Comparison of ENCODE assay signal across 19 mouse cellular contexts in genomic region chr6:39072664-39073063, GRCm38 (mm10). TPM values are rescaled to one million over a fixed set of nuclear protein-coding genes. Genes with fewer than 3 reads are reported as not detected.
DNase-seq lines count a peak whose midpoint lies in the region; ATAC-seq and TF ChIP-seq lines count a peak whose summit lies in the region.
"Had no signal": no experiment of that assay in that cellular context is flagged by ENCODE, and none has a peak within 500 bp of the region (broad histone marks: within the 10 kb centered on the region; RNA-seq: fewer than 3 reads in every experiment).

No protein-coding gene starts in this region.

- no peak for DNase-seq in forebrain, postnatal 0 days
- DNase-seq in layer of hippocampus, adult 11-12 months (ENCODE audit: low spot score) = peak; percentile 19
- DNase-seq in layer of hippocampus, postnatal 10 days (ENCODE audit: low spot score in 2 of 2) = no peak
- peak; percentile 60 for DNase-seq in 3T3-L1 (ENCODE audit: low read depth, low spot score)
- peak; percentile 13 for DNase-seq in forelimb bud, embryonic 11.5 days (ENCODE audit: low read depth, low spot score)
- no peak for DNase-seq in cerebellum, adult 11 months
- no peak for DNase-seq in spleen, postnatal 4 days (ENCODE audit: low spot score in 2 of 2)
- DNase-seq: B cell, adult 2 months; cerebellum, adult 9-11 months; lung, adult 18-20 months; lung, postnatal 36 days; right cerebral cortex, postnatal 4 days; thymus, adult 2 months had no signal

- H3K36me3 ChIP-seq in forebrain, postnatal 0 days (ENCODE audit: insufficient read depth) = no peaks in the 10 kb centered on the region
- H3K36me3 ChIP-seq in forebrain, embryonic 12.5 days (replicated peaks) = no peaks in the 10 kb centered on the region
- H3K36me3 ChIP-seq: embryonic facial prominence, embryonic 12.5 days; hindbrain, embryonic 12.5 days; limb, embryonic 15.5 days; midbrain, embryonic 13.5 days had no signal

- 0 out of 2 replicates have a peak overlapping the region, but pooled peaks have one; percentile 14 for H3K9ac ChIP-seq in forebrain, postnatal 0 days
- H3K9ac ChIP-seq in forebrain, embryonic 12.5 days = no peak overlapping the region
- H3K9ac ChIP-seq: embryonic facial prominence, embryonic 12.5 days; hindbrain, embryonic 12.5 days; limb, embryonic 15.5 days; midbrain, embryonic 13.5 days had no signal

- TF ChIP-seq CTCF in forebrain, postnatal 0 days (IDR thresholded peaks at IDR 0.05; ENCODE audit: low read depth) = no peak

- no peak overlapping the region for H3K4me3 ChIP-seq in forebrain, postnatal 0 days (ENCODE audit: low read depth, low read length)
- no peak overlapping the region for H3K4me3 ChIP-seq in forebrain, embryonic 12.5 days (replicated peaks)
- H3K4me3 ChIP-seq: embryonic facial prominence, embryonic 12.5 days; hindbrain, embryonic 12.5 days; limb, embryonic 15.5 days; midbrain, embryonic 13.5 days had no signal

- no peaks in the 10 kb centered on the region for H3K4me1 ChIP-seq in forebrain, postnatal 0 days (ENCODE audit: insufficient read depth)
- H3K4me1 ChIP-seq in forebrain, embryonic 12.5 days = peaks cover 12% of the 10 kb centered on the region; the same call in 1 of the 2 replicates
- H3K4me1 ChIP-seq: limb, embryonic 15.5 days had no signal

- H3K27ac ChIP-seq in forebrain, postnatal 0 days (ENCODE audit: low read depth, low read length) = no peak overlapping the region
- H3K27ac ChIP-seq in forebrain, embryonic 12.5 days = no peak overlapping the region
- H3K27ac ChIP-seq: embryonic facial prominence, embryonic 12.5 days; hindbrain, embryonic 12.5 days; limb, embryonic 15.5 days; midbrain, embryonic 13.5 days had no signal

- no peaks in the 10 kb centered on the region for H3K27me3 ChIP-seq in forebrain, postnatal 0 days (ENCODE audit: insufficient read depth, low read length)
- no peaks in the 10 kb centered on the region for H3K27me3 ChIP-seq in forebrain, embryonic 12.5 days
- H3K27me3 ChIP-seq: embryonic facial prominence, embryonic 12.5 days; hindbrain, embryonic 12.5 days; limb, embryonic 15.5 days; midbrain, embryonic 13.5 days had no signal

- 39% methylated on average over 5 of the region's 5 CpGs for WGBS in forebrain, postnatal 0 days
- 75% methylated on average over 5 of the region's 5 CpGs for WGBS in forebrain, embryonic 12.5 days

- no peak overlapping the region for H3K4me2 ChIP-seq in forebrain, postnatal 0 days (ENCODE audit: low read depth)
- no peak overlapping the region for H3K4me2 ChIP-seq in forebrain, embryonic 12.5 days
- H3K4me2 ChIP-seq: embryonic facial prominence, embryonic 12.5 days; hindbrain, embryonic 12.5 days; limb, embryonic 15.5 days; midbrain, embryonic 13.5 days had no signal

- no peak for ATAC-seq in forebrain, postnatal 0 days
- no peak for ATAC-seq in forebrain, embryonic 12.5 days (ENCODE audit: low FRiP score)
- ATAC-seq: intestine, postnatal 0 days; midbrain, embryonic 13.5 days had no signal

- H3K9me3 ChIP-seq in forebrain, postnatal 0 days (ENCODE audit: low read length) = no peaks in the 10 kb centered on the region
- H3K9me3 ChIP-seq in forebrain, embryonic 12.5 days = no peaks in the 10 kb centered on the region
- H3K9me3 ChIP-seq: embryonic facial prominence, embryonic 12.5 days; hindbrain, embryonic 12.5 days; limb, embryonic 15.5 days; midbrain, embryonic 13.5 days had no signal

RNA-seq across cellular contexts. Expression of gene Parp12, which starts 45.5 kb away (rescaled TPM):
- total RNA-seq in forebrain, postnatal 0 days (2014; rRNA removed) = 6.4 and 8.1 TPM in 2 replicates
- 2.9 and 3.6 TPM in 2 replicates for polyA plus RNA-seq in forebrain, postnatal 0 days (2015; fragmentation: Nextera tagmentation; extraction: Ambion mirVana)
- polyA plus RNA-seq in forebrain, embryonic 12.5 days (2016; fragmentation: Nextera tagmentation; extraction: Ambion mirVana) = 3.1 and 3.6 TPM in 2 replicates
- 1 to 10 TPM; 5.5 to 5.7 TPM for total RNA-seq in layer of hippocampus, postnatal 10 days (2021)

Comparison
In these comparisons a context has a peak if more than half of its experiments do, and no peak if none do; other contexts are left out.
1. DNase-seq: peak in layer of hippocampus, adult 11-12 months (single experiment), 3T3-L1 (single experiment) and forelimb bud, embryonic 11.5 days (single experiment); none in forebrain, postnatal 0 days (single experiment), layer of hippocampus, postnatal 10 days (0 of 2), cerebellum, adult 11 months (single experiment) and spleen, postnatal 4 days (0 of 2).